Mouse (Mus musculus) liver, adult 2 months (tissue): Measurements from ENCODE around the gene Gm11037.

ENCODE experiments used
- CTCF ChIP-seq: fragments of 200-500 bp; IDR thresholded peaks from 2 replicates; pipeline ENCODE4 v1.5.1; 2011; ENCODE audit warnings: low read depth, low read length, control low read depth
- POLR2A ChIP-seq: fragments of 200-500 bp; IDR thresholded peaks from 2 replicates; pipeline ENCODE4 v1.6.1; 2011; ENCODE audit warnings: low read length, control low read depth; ENCODE audit not compliant: insufficient read depth; ENCODE audit errors: extremely low read depth

- TF ChIP-seq CTCF (no peak), POLR2A (no peak)
These were observed 36.2 kb upstream of the Gm11037 start for GRCm38 (mm10) chr2:131097087-131097486.
